Mouse (Mus musculus): ENCODE results near the gene Cct8.

Cct8 gene

GRCm38 (mm10) chr16:87445110-87445509 lies 50.6 kb downstream of the Cct8 start:
- no peak for DNase-seq

- no peak for DNase-seq
These were observed 51.6 kb downstream of the Cct8 start for GRCm38 (mm10) chr16:87444071-87444470.

- DNase-seq, result no peak
These were observed 52.4 kb downstream of the Cct8 start for GRCm38 (mm10) chr16:87443245-87443644.

DNA sequence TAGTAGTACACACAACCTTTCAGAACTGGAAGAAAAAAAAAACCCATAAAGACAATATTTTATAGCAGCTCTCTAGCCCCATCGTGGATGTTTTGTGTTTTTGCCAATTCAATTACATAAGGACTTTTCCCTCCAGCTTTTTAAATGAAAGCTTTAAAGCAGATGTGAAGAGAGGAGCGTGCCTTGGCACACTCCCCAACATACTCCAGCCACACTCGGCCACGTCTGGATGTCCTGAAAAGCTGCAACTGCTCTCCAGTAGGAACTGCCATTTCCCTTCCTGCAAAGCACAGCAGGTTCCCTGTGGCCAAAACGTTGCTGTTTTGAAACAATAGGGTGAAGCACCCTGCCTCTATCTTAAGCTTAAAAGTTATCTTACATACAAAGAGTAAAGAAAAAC lies 53.4 kb downstream of the Cct8 start:
- DNase-seq, result no peak

GRCm38 (mm10) chr16:87441089-87441488 lies 54.6 kb downstream of the Cct8 start:
- no peak for DNase-seq

GRCm38 (mm10) chr16:87440184-87440686 lies 55.4 kb downstream of the Cct8 start, which contains the start of gene Rwdd2b:
Rwdd2b (minus strand) TSS chr16:87440573.
- DNase-seq, result peak; percentile 91 to 93

- no peak for DNase-seq
These were observed 57.0 kb downstream of the Cct8 start for GRCm38 (mm10) chr16:87438697-87439096.

DNA sequence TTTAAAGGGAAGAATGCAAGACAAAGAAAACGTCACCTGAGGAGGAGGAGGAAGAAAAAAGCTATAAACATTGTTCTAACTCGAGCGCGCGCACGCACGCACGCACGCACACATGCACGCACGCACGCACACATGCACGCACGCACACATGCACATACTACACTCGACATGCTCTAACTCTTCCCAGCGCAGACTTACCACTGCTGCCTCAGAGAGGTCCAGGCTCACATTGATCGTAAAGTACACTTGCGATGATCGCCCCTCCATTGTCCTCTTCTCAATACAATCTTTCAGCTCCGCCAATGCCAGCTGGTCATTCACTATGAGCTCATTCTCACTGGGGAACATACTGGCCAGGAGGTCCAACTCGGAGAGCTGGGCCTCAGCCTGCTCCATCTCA lies 58.6 kb downstream of the Cct8 start:
- DNase-seq, result no peak

DNA sequence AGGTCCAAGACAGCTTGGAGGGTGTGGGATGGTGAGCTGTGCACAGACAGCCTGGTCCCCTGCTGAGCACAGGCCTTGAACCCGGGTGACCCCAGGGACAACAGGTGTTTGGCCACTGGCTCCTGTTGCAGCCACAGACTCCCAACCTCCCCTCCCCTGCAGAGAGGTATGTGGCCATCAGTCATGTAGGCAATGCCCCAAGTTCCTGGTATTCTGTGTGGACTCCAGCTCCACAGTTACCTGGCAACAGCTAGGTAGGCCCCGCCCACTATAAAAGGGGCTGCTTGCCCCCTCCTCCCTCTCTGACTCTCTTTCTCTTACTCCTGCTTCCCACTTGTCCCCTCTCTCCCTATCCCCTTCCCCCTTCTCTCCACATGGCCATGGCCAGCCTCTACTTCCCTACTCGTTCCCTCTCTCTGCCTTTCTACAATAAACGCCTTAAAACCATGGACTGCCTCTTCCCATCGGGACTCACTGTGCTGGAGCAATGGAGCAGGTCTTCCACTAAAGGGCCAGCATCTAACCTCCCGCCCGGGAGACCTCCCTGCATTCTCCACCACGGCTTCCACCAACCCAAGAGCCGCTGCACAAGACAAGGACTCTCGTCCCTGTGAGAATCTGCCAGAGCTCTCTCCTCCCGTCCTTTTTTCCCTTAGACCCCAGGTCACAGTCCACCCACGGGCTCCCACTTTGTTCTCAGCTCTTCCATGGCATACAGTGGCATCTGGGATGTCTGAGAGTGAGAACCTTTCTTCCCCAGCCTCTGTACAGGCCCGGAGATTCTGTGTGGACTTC lies 60.1 kb downstream of the Cct8 start:
- DNase-seq, result no peak

- no peak for DNase-seq
These were observed 60.7 kb downstream of the Cct8 start for GRCm38 (mm10) chr16:87434946-87435345.

DNA sequence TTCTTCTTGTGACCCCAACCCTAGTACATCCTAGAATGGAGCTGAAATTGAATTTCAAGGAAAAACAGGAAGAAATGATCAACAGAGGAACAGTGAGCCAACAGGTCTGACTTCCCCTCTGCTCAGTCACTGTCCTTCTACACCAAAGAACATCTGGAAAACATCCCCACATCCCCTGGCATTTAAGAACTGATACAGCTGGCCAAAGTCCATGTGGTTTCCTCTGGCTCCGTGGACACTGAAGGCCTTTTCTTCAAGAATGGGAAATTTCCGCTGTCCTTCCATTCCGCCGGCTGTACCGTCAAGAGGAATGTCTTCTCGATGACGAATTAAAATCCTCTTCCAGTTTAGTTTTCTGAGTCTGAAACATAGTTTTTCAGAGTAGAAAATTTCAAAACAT lies 61.4 kb downstream of the Cct8 start:
- DNase-seq, result no peak
